Mouse (Mus musculus) C2C12 (cell line): ENCODE results near the gene Ranbp17.

ENCODE experiments used
- CEBPB ChIP-seq: IDR thresholded peaks from one replicate; pipeline ENCODE4 v1.6.1; 2011; ENCODE audit warnings: low read depth, mild to moderate bottlenecking, control low read depth, moderate library complexity
- CTCF ChIP-seq: IDR thresholded peaks from one replicate; pipeline ENCODE4 v1.5.1; 2011; ENCODE audit not compliant: control insufficient read depth, insufficient read depth, insufficient read length
- MAX ChIP-seq: IDR thresholded peaks from one replicate; pipeline ENCODE4 v1.6.1; 2011; ENCODE audit warnings: mild to moderate bottlenecking, control low read depth
- MYOD1 ChIP-seq: IDR thresholded peaks from one replicate; pipeline ENCODE4 v1.6.1; 2011; ENCODE audit warnings: low read depth; ENCODE audit not compliant: control insufficient read depth, insufficient read length
- MYOG ChIP-seq: IDR thresholded peaks from one replicate; pipeline ENCODE4 v1.6.1; 2011; ENCODE audit not compliant: control insufficient read depth, insufficient read length; ENCODE audit errors: extremely low read depth
- USF1 ChIP-seq: IDR thresholded peaks from one replicate; pipeline ENCODE4 v1.6.1; 2011; ENCODE audit warnings: low read depth, mild to moderate bottlenecking, control low read depth, moderate library complexity

GRCm38 (mm10) chr11:33336552-33337121, 176.9 kb downstream of the Ranbp17 start:
- no peak for TF ChIP-seq CTCF
- no peak for TF ChIP-seq CEBPB
- no peak for TF ChIP-seq USF1
- no peak for TF ChIP-seq MYOD1
- TF ChIP-seq MYOG: no peak
- no peak for TF ChIP-seq MAX
